Mouse (Mus musculus) intestine, postnatal 0 days (tissue): Measurements from ENCODE around the gene Lrrk1. TPM values are rescaled to one million over a fixed set of nuclear protein-coding genes. Genes with fewer than 3 reads are reported as not detected.

Experiments used
- ATAC-seq: fragments of 200-750 bp; cut with Nextera tagmentation; 2 replicates; pipeline ENCODE4 v1.8.0; 2017; ENCODE audit warnings: mild to moderate bottlenecking, moderate TSS enrichment, moderate library complexity
- H3K27ac ChIP-seq: fragments of 300-500 bp; sonication (generic); 2 replicates; pipeline ENCODE4 v1.5.1; 2014; ENCODE audit warnings: mild to moderate bottlenecking, low read depth, low read length, moderate library complexity
- H3K27me3 ChIP-seq: fragments of 300-500 bp; sonication (generic); replicated peaks from 2 replicates; pipeline ENCODE4 v1.6.1; 2014; ENCODE audit warnings: low read length, mixed read lengths; ENCODE audit not compliant: control insufficient read depth, insufficient read depth
- H3K36me3 ChIP-seq: fragments of 300-500 bp; sonication (generic); 2 replicates; pipeline ENCODE4 v1.6.1; 2014; ENCODE audit warnings: mild to moderate bottlenecking, moderate library complexity; ENCODE audit not compliant: control insufficient read depth, insufficient read depth
- H3K4me1 ChIP-seq: fragments of 300-500 bp; sonication (generic); replicated peaks from 2 replicates; pipeline ENCODE4 v1.6.1; 2014; ENCODE audit warnings: antibody characterized with exemption, low read length, mixed read lengths; ENCODE audit not compliant: control insufficient read depth, insufficient read depth
- H3K4me2 ChIP-seq: fragments of 300-500 bp; sonication (generic); replicated peaks from 2 replicates; pipeline ENCODE4 v1.6.1; 2014; ENCODE audit warnings: low read depth, mild to moderate bottlenecking, moderate library complexity
- H3K4me3 ChIP-seq: fragments of 300-500 bp; sonication (generic); 2 replicates; pipeline ENCODE4 v1.5.1; 2014; ENCODE audit warnings: low read depth, low read length
- H3K9ac ChIP-seq: fragments of 300-500 bp; sonication (generic); 2 replicates; pipeline ENCODE4 v1.6.1; 2014; ENCODE audit warnings: mild to moderate bottlenecking, low read depth, low read length
- H3K9me3 ChIP-seq: fragments of 300-500 bp; sonication (generic); 2 replicates; pipeline ENCODE4 v1.6.1; 2016; ENCODE audit warnings: mixed run types; ENCODE audit not compliant: control insufficient read depth
- CTCF ChIP-seq: sonication (generic); IDR thresholded peaks from 2 replicates; pipeline ENCODE4 v1.5.1; 2016; ENCODE audit warnings: low read depth, mild to moderate bottlenecking, control low read depth, antibody characterized with exemption, moderate library complexity
- WGBS: fragments of 180-500 bp; shearing (Covaris S2); extraction: QIAGEN DNeasy Blood & Tissue Kit; methylation state at CpG from one replicate; pipeline ENCODE4 v1.1.7; 2014; 5-methylcytosine and 5-hydroxymethylcytosine counted together
- polyA plus RNA-seq: library from polyadenylated mRNA; unstranded; fragments of >200 nt; fragmentation: Nextera tagmentation; extraction: Ambion mirVana; gene quantifications from 2 replicates; pipeline ENCODE4 v1.2.1, GENCODE M21; 2015

The Lrrk1 gene
- polyA plus RNA-seq, 1 experiment from 2014 or later: 6.1 TPM

- H3K27me3 ChIP-seq: no peaks in the 10 kb centered on the region
- H3K36me3 ChIP-seq: no peaks in the 10 kb centered on the region
- H3K27ac ChIP-seq: no peak overlapping the region
- H3K4me3 ChIP-seq: no peak overlapping the region
- H3K4me2 ChIP-seq: no peak overlapping the region
- no peaks in the 10 kb centered on the region for H3K4me1 ChIP-seq
- no peaks in the 10 kb centered on the region for H3K9me3 ChIP-seq
- no peak overlapping the region for H3K9ac ChIP-seq
- TF ChIP-seq CTCF: no peak
- WGBS: 75% methylated on average over 11 of the region's 11 CpGs
- no peak for ATAC-seq
These were observed 141.4 kb downstream of the Lrrk1 start for GRCm38 (mm10) chr7:66246716-66247235.

- Histone ChIP-seq H3K4me3 (no peak overlapping the region), H3K4me2 (no peak overlapping the region), H3K9me3 (no peaks in the 10 kb centered on the region), H3K36me3 (no peaks in the 10 kb centered on the region), H3K9ac (no peak overlapping the region), H3K27me3 (no peaks in the 10 kb centered on the region), H3K27ac (no peak overlapping the region), H3K4me1 (no peaks in the 10 kb centered on the region)
- ATAC-seq: no peak
- WGBS: 78% methylated on average over 5 of the region's 5 CpGs
- TF ChIP-seq CTCF: no peak
These were observed 142.5 kb downstream of the Lrrk1 start for GRCm38 (mm10) chr7:66245646-66246045.

GRCm38 (mm10) chr7:66243766-66244325 is 144.3 kb downstream of the Lrrk1 start:
- H3K9ac ChIP-seq: no peak overlapping the region
- WGBS: 68% methylated on average over 7 of the region's 7 CpGs
- H3K9me3 ChIP-seq: no peaks in the 10 kb centered on the region
- H3K4me3 ChIP-seq: no peak overlapping the region
- H3K4me2 ChIP-seq: no peak overlapping the region
- H3K27ac ChIP-seq: no peak overlapping the region
- H3K27me3 ChIP-seq: no peaks in the 10 kb centered on the region
- no peak for TF ChIP-seq CTCF
- no peaks in the 10 kb centered on the region for H3K36me3 ChIP-seq
- no peak for ATAC-seq
- no peaks in the 10 kb centered on the region for H3K4me1 ChIP-seq

GRCm38 (mm10) chr7:66241855-66242412 is 146.2 kb downstream of the Lrrk1 start:
- no peak overlapping the region for H3K9ac ChIP-seq
- TF ChIP-seq CTCF: no peak
- H3K9me3 ChIP-seq: no peaks in the 10 kb centered on the region
- H3K36me3 ChIP-seq: no peaks in the 10 kb centered on the region
- H3K27me3 ChIP-seq: no peaks in the 10 kb centered on the region
- no peak overlapping the region for H3K4me2 ChIP-seq
- ATAC-seq: no peak
- H3K4me1 ChIP-seq: no peaks in the 10 kb centered on the region
- no peak overlapping the region for H3K4me3 ChIP-seq
- WGBS: 87% methylated on average over 4 of the region's 4 CpGs
- H3K27ac ChIP-seq: no peak overlapping the region

GRCm38 (mm10) chr7:66238157-66238556 is 150.0 kb downstream of the Lrrk1 start:
- H3K27ac ChIP-seq: no peak overlapping the region
- no peaks in the 10 kb centered on the region for H3K4me1 ChIP-seq
- no peak overlapping the region for H3K4me3 ChIP-seq
- no peaks in the 10 kb centered on the region for H3K9me3 ChIP-seq
- no peaks in the 10 kb centered on the region for H3K27me3 ChIP-seq
- TF ChIP-seq CTCF: no peak
- H3K36me3 ChIP-seq: no peaks in the 10 kb centered on the region
- WGBS: 98% methylated on average over 3 of the region's 3 CpGs
- no peak overlapping the region for H3K4me2 ChIP-seq
- ATAC-seq: no peak
- H3K9ac ChIP-seq: no peak overlapping the region

GRCm38 (mm10) chr7:66233947-66234516 is 154.1 kb downstream of the Lrrk1 start:
- H3K4me3 ChIP-seq: no peak overlapping the region
- no peak overlapping the region for H3K4me2 ChIP-seq
- 82% methylated on average over 6 of the region's 6 CpGs for WGBS
- H3K9ac ChIP-seq: no peak overlapping the region
- H3K4me1 ChIP-seq: no peaks in the 10 kb centered on the region; the same call in 1 of the 2 replicates
- H3K27ac ChIP-seq: no peak overlapping the region
- TF ChIP-seq CTCF: no peak
- no peaks in the 10 kb centered on the region for H3K9me3 ChIP-seq
- no peak for ATAC-seq
- H3K36me3 ChIP-seq: no peaks in the 10 kb centered on the region
- no peaks in the 10 kb centered on the region for H3K27me3 ChIP-seq
